ENCODE assay signal across 10 mouse cellular contexts in the genomic region with DNA sequence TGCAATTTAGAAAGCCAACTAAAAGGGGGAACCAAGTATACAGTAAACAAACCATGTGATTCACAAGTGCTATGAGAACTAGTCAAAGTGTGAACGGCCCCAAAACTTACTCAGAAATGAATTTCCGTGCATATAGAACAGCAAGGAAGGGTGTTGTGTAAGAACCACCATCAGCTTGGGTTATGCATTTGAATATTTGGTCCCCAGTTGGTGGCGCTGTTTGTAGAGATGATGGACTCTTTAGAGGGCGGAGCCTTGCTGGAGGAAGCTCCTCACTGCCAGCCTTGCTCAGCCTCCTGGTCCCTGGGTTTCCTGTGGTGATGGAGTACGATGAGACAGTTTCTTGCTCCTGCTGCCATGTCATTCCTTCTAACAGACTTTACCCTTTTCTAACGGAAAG.
DNase-seq lines count a peak whose midpoint lies in the region; ATAC-seq and TF ChIP-seq lines count a peak whose summit lies in the region.
"Had no signal": no experiment of that assay in that cellular context is flagged by ENCODE, and none has a peak within 500 bp of the region (broad histone marks: within the 10 kb centered on the region; RNA-seq: fewer than 3 reads in every experiment).

No protein-coding gene starts in this region.

- DNase-seq in lung, postnatal 0 days (ENCODE audit: low spot score) = peak; percentile 31
- no peak for DNase-seq in lung, adult 2 months
- DNase-seq in adipocyte (ENCODE audit: low spot score) = peak; percentile 38
- peak; percentile 16 to 24 for DNase-seq in thymus, postnatal 36 days
- DNase-seq in gastrocnemius, postnatal 36 days = no peak
- DNase-seq in spleen, postnatal 36 days (ENCODE audit: low spot score in 2 of 2) = no peak
- DNase-seq: cerebellum, adult 2 months had no signal

- H3K9me3 ChIP-seq in lung, postnatal 0 days (ENCODE audit: low read length) = no peaks in the 10 kb centered on the region
- no peaks in the 10 kb centered on the region for H3K9me3 ChIP-seq in liver, embryonic 16.5 days (replicated peaks; ENCODE audit: control insufficient read depth, low read length)
- H3K9me3 ChIP-seq: liver, embryonic 15.5 days had no signal

- no peak overlapping the region for H3K27ac ChIP-seq in lung, postnatal 0 days (ENCODE audit: low read length)
- no peak overlapping the region for H3K27ac ChIP-seq in liver, embryonic 16.5 days (ENCODE audit: low read length)
- H3K27ac ChIP-seq: liver, embryonic 15.5 days had no signal

- peak; percentile 42 for TF ChIP-seq CTCF in lung, postnatal 0 days (IDR thresholded peaks at IDR 0.05)
- TF ChIP-seq CTCF in lung, adult 2 months (IDR thresholded peaks at IDR 0.05; ENCODE audit: insufficient read depth, low read length) = no peak

- H3K27me3 ChIP-seq in lung, postnatal 0 days (replicated peaks; ENCODE audit: insufficient read depth, low read length) = no peaks in the 10 kb centered on the region
- no peaks in the 10 kb centered on the region for H3K27me3 ChIP-seq in liver, embryonic 16.5 days (ENCODE audit: control insufficient read depth, insufficient read depth, low read depth, low read length)
- H3K27me3 ChIP-seq: liver, embryonic 15.5 days had no signal

- 72% methylated on average over 6 of the region's 6 CpGs for whole genome bisulfite sequencing in lung, postnatal 0 days
- WGBS in lung, adult 2 months = 73% methylated on average over 6 of the region's 6 CpGs
- WGBS in liver, embryonic 16.5 days (ENCODE audit: insufficient replicate concordance) = 44% methylated on average over 6 of the region's 6 CpGs

- no peaks in the 10 kb centered on the region for H3K4me1 ChIP-seq in lung, postnatal 0 days (ENCODE audit: insufficient read depth, low read depth, low read length)
- H3K4me1 ChIP-seq in lung, adult 2 months (ENCODE audit: control insufficient read depth, insufficient read depth, low read length) = no peaks in the 10 kb centered on the region
- H3K4me1 ChIP-seq in liver, embryonic 16.5 days (ENCODE audit: control insufficient read depth, low read depth, low read length) = no peaks in the 10 kb centered on the region
- H3K4me1 ChIP-seq: liver, embryonic 15.5 days had no signal

- no peak for ATAC-seq in lung, postnatal 0 days
- peak; percentile 11; the same call in 1 of the 2 replicates for ATAC-seq in liver, embryonic 16.5 days (ENCODE audit: low read depth)
- ATAC-seq: intestine, embryonic 16.5 days had no signal

- H3K9ac ChIP-seq in lung, postnatal 0 days (replicated peaks; ENCODE audit: low read depth) = no peak overlapping the region
- H3K9ac ChIP-seq in liver, embryonic 16.5 days (ENCODE audit: low read depth, low read length) = no peak overlapping the region
- H3K9ac ChIP-seq: liver, embryonic 15.5 days had no signal

- no peak overlapping the region for H3K4me2 ChIP-seq in lung, postnatal 0 days (replicated peaks; ENCODE audit: low read depth, low read length)
- H3K4me2 ChIP-seq in liver, embryonic 16.5 days (ENCODE audit: low read depth, low read length) = no peak overlapping the region
- H3K4me2 ChIP-seq: liver, embryonic 15.5 days had no signal

- no peak for TF ChIP-seq EP300 in lung, postnatal 0 days (IDR thresholded peaks at IDR 0.05)

- H3K36me3 ChIP-seq in lung, postnatal 0 days (ENCODE audit: insufficient read depth, low read length) = no peaks in the 10 kb centered on the region
- no peaks in the 10 kb centered on the region for H3K36me3 ChIP-seq in liver, embryonic 16.5 days (ENCODE audit: control insufficient read depth, insufficient read depth)
- H3K36me3 ChIP-seq: liver, embryonic 15.5 days had no signal

- intact Hi-C loops in gastrocnemius, postnatal 36 days (cut with DNase I) = no loop called here

- TF ChIP-seq POLR2A in lung, adult 2 months (IDR thresholded peaks at IDR 0.05; ENCODE audit: borderline replicate concordance, extremely low read depth, low read depth, low read length) = no peak

- H3K4me3 ChIP-seq in lung, postnatal 0 days (ENCODE audit: low read depth, low read length) = no peak overlapping the region
- H3K4me3 ChIP-seq in lung, adult 2 months (replicated peaks; ENCODE audit: extremely low read depth, low read depth, low read length) = no peak overlapping the region
- no peak overlapping the region for H3K4me3 ChIP-seq in liver, embryonic 16.5 days (ENCODE audit: low read depth, low read length)
- H3K4me3 ChIP-seq: liver, embryonic 15.5 days had no signal

Comparison
In these comparisons a context has a peak if more than half of its experiments do, and no peak if none do; other contexts are left out.
1. DNase-seq: peak in lung, postnatal 0 days (single experiment), adipocyte (single experiment) and thymus, postnatal 36 days (2 of 2); none in lung, adult 2 months (single experiment), gastrocnemius, postnatal 36 days (0 of 2) and spleen, postnatal 36 days (0 of 2).